Mouse (Mus musculus): ENCODE results near the gene Fli1.

The Fli1 gene

GRCm38 (mm10) chr9:32491484-32491883 is 51.2 kb downstream of the Fli1 start:
- DNase-seq (ENCODE audit: low read depth, low spot score) = no peak
- H3K27me3 ChIP-seq (ENCODE audit: control insufficient read depth, insufficient read depth, low read length, poor library complexity, severe bottlenecking) = no peaks in the 10 kb centered on the region
- peaks cover 5% of the 10 kb centered on the region; the same call in 1 of the 2 replicates for H3K36me3 ChIP-seq (ENCODE audit: control insufficient read depth, insufficient read depth, low read length, poor library complexity, severe bottlenecking)

GRCm38 (mm10) chr9:32489794-32490358 is 52.8 kb downstream of the Fli1 start:
- DNase-seq (ENCODE audit: low read depth, low spot score) = no peak
- peaks cover 10% of the 10 kb centered on the region for H3K36me3 ChIP-seq (ENCODE audit: control insufficient read depth, insufficient read depth, low read length, poor library complexity, severe bottlenecking)
- no peaks in the 10 kb centered on the region for H3K27me3 ChIP-seq (ENCODE audit: control insufficient read depth, insufficient read depth, low read length, poor library complexity, severe bottlenecking)

GRCm38 (mm10) chr9:32489315-32489714 is 53.3 kb downstream of the Fli1 start:
- DNase-seq (ENCODE audit: low read depth, low spot score) = peak; percentile 38
- peaks cover 14% of the 10 kb centered on the region for H3K36me3 ChIP-seq (ENCODE audit: control insufficient read depth, insufficient read depth, low read length, poor library complexity, severe bottlenecking)
- no peaks in the 10 kb centered on the region for H3K27me3 ChIP-seq (ENCODE audit: control insufficient read depth, insufficient read depth, low read length, poor library complexity, severe bottlenecking)

GRCm38 (mm10) chr9:32488627-32489026 is 54.0 kb downstream of the Fli1 start:
- DNase-seq (ENCODE audit: low read depth, low spot score) = no peak
- Histone ChIP-seq H3K27me3 (ENCODE audit: control insufficient read depth, insufficient read depth, low read length, poor library complexity, severe bottlenecking) (no peaks in the 10 kb centered on the region), H3K36me3 (ENCODE audit: control insufficient read depth, insufficient read depth, low read length, poor library complexity, severe bottlenecking) (peaks cover 17% of the 10 kb centered on the region)

GRCm38 (mm10) chr9:32487823-32488222 is 54.8 kb downstream of the Fli1 start:
- no peak for DNase-seq (ENCODE audit: low read depth, low spot score)
- peaks cover 17% of the 10 kb centered on the region for H3K36me3 ChIP-seq (ENCODE audit: control insufficient read depth, insufficient read depth, low read length, poor library complexity, severe bottlenecking)
- no peaks in the 10 kb centered on the region for H3K27me3 ChIP-seq (ENCODE audit: control insufficient read depth, insufficient read depth, low read length, poor library complexity, severe bottlenecking)

- no peak for DNase-seq (ENCODE audit: low read depth, low spot score)
- H3K36me3 ChIP-seq (ENCODE audit: control insufficient read depth, insufficient read depth, low read length, poor library complexity, severe bottlenecking) = peaks cover 17% of the 10 kb centered on the region
These were observed 55.3 kb downstream of the Fli1 start for GRCm38 (mm10) chr9:32487401-32487800.

GRCm38 (mm10) chr9:32480418-32480817 is 62.2 kb downstream of the Fli1 start:
- no peak for DNase-seq (ENCODE audit: low read depth, low spot score)
- Histone ChIP-seq H3K36me3 (ENCODE audit: control insufficient read depth, insufficient read depth, low read length, poor library complexity, severe bottlenecking) (peaks cover 13% of the 10 kb centered on the region), H3K27me3 (ENCODE audit: control insufficient read depth, insufficient read depth, low read length, poor library complexity, severe bottlenecking) (no peaks in the 10 kb centered on the region)

More at GRCm38 (mm10) chr9:32487401-32487800, 55.3 kb downstream of the Fli1 start:
- H3K27me3 ChIP-seq (ENCODE audit: control insufficient read depth, insufficient read depth, low read length, poor library complexity, severe bottlenecking) = no peaks in the 10 kb centered on the region

GRCm38 (mm10) chr9:32478799-32479198 is 63.9 kb downstream of the Fli1 start:
- Histone ChIP-seq H3K36me3 (ENCODE audit: control insufficient read depth, insufficient read depth, low read length, poor library complexity, severe bottlenecking) (peaks cover 7% of the 10 kb centered on the region), H3K27me3 (ENCODE audit: control insufficient read depth, insufficient read depth, low read length, poor library complexity, severe bottlenecking) (no peaks in the 10 kb centered on the region)
- no peak for DNase-seq (ENCODE audit: low read depth, low spot score)

- no peak for DNase-seq (ENCODE audit: low read depth, low spot score)
- Histone ChIP-seq H3K36me3 (ENCODE audit: control insufficient read depth, insufficient read depth, low read length, poor library complexity, severe bottlenecking) (peaks cover 7% of the 10 kb centered on the region), H3K27me3 (ENCODE audit: control insufficient read depth, insufficient read depth, low read length, poor library complexity, severe bottlenecking) (no peaks in the 10 kb centered on the region)
These were observed 64.6 kb downstream of the Fli1 start for GRCm38 (mm10) chr9:32478087-32478486.

GRCm38 (mm10) chr9:32476604-32477003 is 66.1 kb downstream of the Fli1 start:
- no peak for DNase-seq (ENCODE audit: low read depth, low spot score)

GRCm38 (mm10) chr9:32474621-32475390 is 67.9 kb downstream of the Fli1 start:
- peaks cover 6% of the 10 kb centered on the region for H3K36me3 ChIP-seq (ENCODE audit: control insufficient read depth, insufficient read depth, low read length, poor library complexity, severe bottlenecking)
- peak; percentile 34 for DNase-seq (ENCODE audit: low read depth, low spot score)
- no peaks in the 10 kb centered on the region for H3K27me3 ChIP-seq (ENCODE audit: control insufficient read depth, insufficient read depth, low read length, poor library complexity, severe bottlenecking)

More at GRCm38 (mm10) chr9:32476604-32477003, 66.1 kb downstream of the Fli1 start:
- H3K27me3 ChIP-seq (ENCODE audit: control insufficient read depth, insufficient read depth, low read length, poor library complexity, severe bottlenecking) = no peaks in the 10 kb centered on the region
- peaks cover 7% of the 10 kb centered on the region for H3K36me3 ChIP-seq (ENCODE audit: control insufficient read depth, insufficient read depth, low read length, poor library complexity, severe bottlenecking)

GRCm38 (mm10) chr9:32472346-32472745 is 70.3 kb downstream of the Fli1 start:
- Histone ChIP-seq H3K27me3 (ENCODE audit: control insufficient read depth, insufficient read depth, low read length, poor library complexity, severe bottlenecking) (no peaks in the 10 kb centered on the region), H3K36me3 (ENCODE audit: control insufficient read depth, insufficient read depth, low read length, poor library complexity, severe bottlenecking) (peaks cover 12% of the 10 kb centered on the region)
- DNase-seq (ENCODE audit: low read depth, low spot score) = no peak

GRCm38 (mm10) chr9:32469123-32469751 is 73.4 kb downstream of the Fli1 start:
- no peak for DNase-seq (ENCODE audit: low read depth, low spot score)
- Histone ChIP-seq H3K36me3 (ENCODE audit: control insufficient read depth, insufficient read depth, low read length, poor library complexity, severe bottlenecking) (peaks cover 19% of the 10 kb centered on the region), H3K27me3 (ENCODE audit: control insufficient read depth, insufficient read depth, low read length, poor library complexity, severe bottlenecking) (no peaks in the 10 kb centered on the region)

- H3K27me3 ChIP-seq (ENCODE audit: control insufficient read depth, insufficient read depth, low read length, poor library complexity, severe bottlenecking) = no peaks in the 10 kb centered on the region
- peaks cover 18% of the 10 kb centered on the region for H3K36me3 ChIP-seq (ENCODE audit: control insufficient read depth, insufficient read depth, low read length, poor library complexity, severe bottlenecking)
- no peak for DNase-seq (ENCODE audit: low read depth, low spot score)
These were observed 74.3 kb downstream of the Fli1 start for GRCm38 (mm10) chr9:32468313-32468712.

- no peak for DNase-seq (ENCODE audit: low read depth, low spot score)
- no peaks in the 10 kb centered on the region for H3K27me3 ChIP-seq (ENCODE audit: control insufficient read depth, insufficient read depth, low read length, poor library complexity, severe bottlenecking)
- peaks cover 19% of the 10 kb centered on the region for H3K36me3 ChIP-seq (ENCODE audit: control insufficient read depth, insufficient read depth, low read length, poor library complexity, severe bottlenecking)
These were observed 75.2 kb downstream of the Fli1 start for GRCm38 (mm10) chr9:32467443-32467842.
